10 mouse cellular contexts compared by ENCODE assay signal in the genomic region with DNA sequence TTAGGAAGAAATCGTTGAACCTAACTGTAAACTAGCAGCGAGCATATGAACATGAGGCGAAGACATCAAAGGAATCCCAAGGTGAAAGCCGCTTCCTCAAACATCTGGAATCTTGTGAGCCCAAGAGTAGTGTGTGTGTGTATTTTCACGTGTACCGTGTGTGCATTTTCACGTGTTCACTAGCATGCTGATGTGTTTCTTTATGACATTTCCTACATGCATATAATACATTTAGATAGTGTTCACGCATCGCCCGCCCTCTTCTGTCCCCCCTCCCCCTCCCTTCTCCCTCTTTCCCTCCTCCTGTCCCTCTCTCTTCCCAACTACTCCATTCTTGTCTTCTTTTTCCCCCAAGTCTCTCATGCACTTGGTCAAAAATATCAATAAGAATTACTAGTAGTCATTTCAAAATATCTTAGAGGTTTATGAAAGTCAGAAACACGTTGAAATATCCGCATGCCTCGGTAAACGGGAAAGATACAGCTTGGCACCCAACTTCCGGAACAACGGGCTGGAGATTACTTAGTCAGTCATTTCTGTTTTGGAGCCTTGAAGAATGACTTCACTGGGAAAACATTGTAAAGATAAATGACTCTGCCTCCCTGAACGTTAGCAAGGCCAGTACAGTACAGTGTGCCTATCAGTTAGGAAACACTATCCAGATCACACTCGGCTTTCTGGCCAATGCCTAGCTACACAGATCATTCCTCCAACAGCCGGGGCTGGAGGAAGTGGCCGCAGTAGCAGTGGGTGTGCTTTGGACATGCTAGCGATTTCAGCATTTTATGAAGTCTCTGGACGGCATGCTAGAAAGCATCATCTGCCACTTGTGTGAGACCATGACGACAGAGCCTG. TPM values are rescaled to one million over a fixed set of nuclear protein-coding genes. Genes with fewer than 3 reads are reported as not detected.
A peak's percentile ranks its signal among the peaks of the same experiment; 100 is the strongest.
DNase-seq lines count a peak whose midpoint lies in the region; ATAC-seq and TF ChIP-seq lines count a peak whose summit lies in the region.
"Had no signal": no experiment of that assay in that cellular context is flagged by ENCODE, and none has a peak within 500 bp of the region (broad histone marks: within the 10 kb centered on the region; RNA-seq: fewer than 3 reads in every experiment).

No protein-coding gene starts in this region.

- TF ChIP-seq CTCF in heart, adult 2 months (IDR thresholded peaks at IDR 0.05), result no peak
- TF ChIP-seq CTCF in intestine, postnatal 0 days (IDR thresholded peaks at IDR 0.05; ENCODE audit: low read depth), result no peak

- H3K79me2 ChIP-seq in heart, adult 2 months (replicated peaks; ENCODE audit: control insufficient read depth, insufficient read depth, low read length), result peaks cover 6% of the 10 kb centered on the region; the same call in 1 of the 2 replicates

- 31% methylated on average over 23 of the region's 23 CpGs for WGBS in heart, adult 2 months
- WGBS in intestine, postnatal 0 days, result 61% methylated on average over 23 of the region's 23 CpGs

- peak; percentile 37 for DNase-seq in ovary, postnatal 36 days (ENCODE audit: low spot score)
- DNase-seq in ovary, postnatal 10 days (ENCODE audit: low spot score), result no peak
- peak; percentile 48 to 54 for DNase-seq in heart, adult 2 months
- DNase-seq in testis, postnatal 14 days (ENCODE audit: low spot score), result peak; percentile 46
- DNase-seq in layer of hippocampus, postnatal 10 days (ENCODE audit: low spot score in 2 of 2), result no peak
- no peak for DNase-seq in right cerebral cortex, adult 18-20 months

- no peak for TF ChIP-seq EP300 in heart, adult 2 months (IDR thresholded peaks at IDR 0.05; ENCODE audit: insufficient read depth, low read depth, low read length)

- H3K4me2 ChIP-seq in intestine, postnatal 0 days (replicated peaks; ENCODE audit: low read depth), result 0 out of 2 replicates have a peak overlapping the region, but pooled peaks have one; percentile 13
- H3K4me2 ChIP-seq: hindbrain, embryonic 15.5 days; neural tube, embryonic 12.5 days had no signal

- intact Hi-C loops in heart, adult 2 months (cut with DNase I), result loop anchor here (2.0 to 5.0 kb wide), 2 partner anchors 19 to 40 kb away; no protein-coding TSS in a partner anchor

- H3K9ac ChIP-seq in heart, adult 2 months (ENCODE audit: low read depth, low read length), result peak overlapping the region; percentile 43
- no peak overlapping the region for H3K9ac ChIP-seq in intestine, postnatal 0 days (ENCODE audit: low read depth, low read length)
- H3K9ac ChIP-seq: hindbrain, embryonic 15.5 days; neural tube, embryonic 12.5 days had no signal

- H3K9me3 ChIP-seq in intestine, postnatal 0 days (ENCODE audit: control insufficient read depth), result no peaks in the 10 kb centered on the region
- H3K9me3 ChIP-seq: hindbrain, embryonic 15.5 days; neural tube, embryonic 12.5 days had no signal

- peak overlapping the region; percentile 65 for H3K27ac ChIP-seq in heart, adult 2 months
- no peak overlapping the region for H3K27ac ChIP-seq in intestine, postnatal 0 days (ENCODE audit: low read depth, low read length)
- H3K27ac ChIP-seq: hindbrain, embryonic 15.5 days; neural tube, embryonic 12.5 days had no signal

- no peak for TF ChIP-seq POLR2A in heart, adult 2 months (IDR thresholded peaks at IDR 0.05; ENCODE audit: insufficient read depth, low read depth, low read length)

- no peaks in the 10 kb centered on the region for H3K27me3 ChIP-seq in heart, adult 2 months (ENCODE audit: control insufficient read depth, insufficient read depth, low read length)
- no peaks in the 10 kb centered on the region for H3K27me3 ChIP-seq in intestine, postnatal 0 days (replicated peaks; ENCODE audit: control insufficient read depth, insufficient read depth, low read length)
- H3K27me3 ChIP-seq: hindbrain, embryonic 15.5 days; neural tube, embryonic 12.5 days had no signal

- H3K4me1 ChIP-seq in heart, adult 2 months (ENCODE audit: control insufficient read depth, insufficient read depth, low read length), result peaks cover 30% of the 10 kb centered on the region
- H3K4me1 ChIP-seq in intestine, postnatal 0 days (replicated peaks; ENCODE audit: control insufficient read depth, insufficient read depth, low read length), result no peaks in the 10 kb centered on the region
- H3K4me1 ChIP-seq: hindbrain, embryonic 15.5 days; neural tube, embryonic 12.5 days had no signal

- H3K36me3 ChIP-seq in heart, adult 2 months (ENCODE audit: control insufficient read depth, insufficient read depth, low read length), result peaks cover 47% of the 10 kb centered on the region
- no peaks in the 10 kb centered on the region for H3K36me3 ChIP-seq in intestine, postnatal 0 days (ENCODE audit: control insufficient read depth, insufficient read depth)

- ATAC-seq in intestine, postnatal 0 days, result no peak
- no peak for ATAC-seq in activated CD4-positive, CD25-positive, alpha-beta regulatory T cell, adult 4 months

- H3K4me3 ChIP-seq in heart, adult 2 months, result peak overlapping the region; percentile 17
- no peak overlapping the region for H3K4me3 ChIP-seq in intestine, postnatal 0 days (ENCODE audit: low read depth, low read length)
- H3K4me3 ChIP-seq: hindbrain, embryonic 15.5 days; neural tube, embryonic 12.5 days had no signal

RNA-seq across cellular contexts. Expression of gene Lrrc8c, which starts 8.5 kb away (rescaled TPM):
- 10 to 100 TPM; 19.7 to 35.5 TPM for total RNA-seq in heart, adult 2 months (2021)
- polyA plus RNA-seq in heart, adult 2 months (2012; rRNA removed), result 23.5 and 37.5 TPM in 2 replicates
- 11.8 and 13.4 TPM in 2 replicates for polyA plus RNA-seq in intestine, postnatal 0 days (2015; fragmentation: Nextera tagmentation; extraction: Ambion mirVana)
- 10 to 100 TPM; 24.6 to 26.1 TPM for total RNA-seq in layer of hippocampus, postnatal 10 days (2021)
- polyA plus RNA-seq in activated CD4-positive, CD25-positive, alpha-beta regulatory T cell, adult 4 months (2017; shearing (Covaris generic)), result 10 to 100 TPM; 59.7 to 61.9 TPM

Comparison
In these comparisons a context has a peak if more than half of its experiments do, and no peak if none do; other contexts are left out.
1. DNase-seq: peak in ovary, postnatal 36 days (single experiment), heart, adult 2 months (2 of 2) and testis, postnatal 14 days (single experiment); none in ovary, postnatal 10 days (single experiment), layer of hippocampus, postnatal 10 days (0 of 2) and right cerebral cortex, adult 18-20 months (single experiment).